Mouse (Mus musculus) mesoderm, embryonic 11.5 days (tissue): ENCODE measurements at regions not wholly inside any gene's neighbourhood (a gene's known extent, or its start where the extent isn't known, plus 50 kb on each side); places are given as distances from the start of the nearest gene placed in this dataset.

ENCODE experiments used
- DNase-seq: peaks from one replicate; pipeline ENCODE4 v3.0.0-alpha.2; 2012; ENCODE audit warnings: low read depth, low spot score

GRCm38 (mm10) chr16:89625710-89626109, 54.7 kb upstream of the Krtap11-1 start:
- DNase-seq, result no peak

GRCm38 (mm10) chr16:89625253-89625652, 54.3 kb upstream of the Krtap11-1 start:
- no peak for DNase-seq
